Mouse (Mus musculus) adrenal gland, postnatal 10 days (tissue): Measurements from ENCODE around the gene Olfr904. TPM values are rescaled to one million over a fixed set of nuclear protein-coding genes. Genes with fewer than 3 reads are reported as not detected.

Source experiments
- DNase-seq: peaks from one replicate; pipeline ENCODE4 v3.0.0; 2021; ENCODE audit warnings: mixed read lengths
- long read RNA-seq, 2 experiments: library from polyadenylated mRNA; stranded (forward); transcript quantifications; one replicate each; pipeline ENCODE4 v2.0.0; 2021
- total RNA-seq, 2 experiments: library from RNA; stranded (reverse); gene quantifications; 2 replicates each; pipeline ENCODE4 v1.2.3; 2021

Olfr904 gene
- total RNA-seq = not detected
- long read RNA-seq, experiment 1 = 0 reads
- long read RNA-seq, experiment 2 = 0 reads

DNA sequence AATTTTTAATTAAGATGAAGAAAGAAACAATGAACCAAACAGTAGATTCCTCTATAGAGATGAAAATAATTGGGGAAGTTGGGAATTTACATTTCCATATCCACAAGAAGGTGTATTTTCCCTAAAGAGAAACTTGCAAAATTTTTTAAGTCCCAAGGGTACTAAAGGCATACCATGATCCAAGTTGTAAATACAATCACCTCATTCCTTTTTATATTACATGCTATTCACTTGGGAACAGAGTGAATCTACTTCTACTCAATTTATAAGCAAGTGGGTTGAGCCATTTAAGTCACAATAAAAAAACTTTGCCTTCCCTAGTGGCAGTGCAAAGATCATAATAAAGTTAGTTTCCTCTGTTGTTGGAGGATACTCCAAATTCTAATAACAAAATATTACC is at the start of gene Olfr904:
TSS of gene Olfr904 (plus strand) at position 301 of the 400 bp plus-strand sequence.
- no peak for DNase-seq

DNA sequence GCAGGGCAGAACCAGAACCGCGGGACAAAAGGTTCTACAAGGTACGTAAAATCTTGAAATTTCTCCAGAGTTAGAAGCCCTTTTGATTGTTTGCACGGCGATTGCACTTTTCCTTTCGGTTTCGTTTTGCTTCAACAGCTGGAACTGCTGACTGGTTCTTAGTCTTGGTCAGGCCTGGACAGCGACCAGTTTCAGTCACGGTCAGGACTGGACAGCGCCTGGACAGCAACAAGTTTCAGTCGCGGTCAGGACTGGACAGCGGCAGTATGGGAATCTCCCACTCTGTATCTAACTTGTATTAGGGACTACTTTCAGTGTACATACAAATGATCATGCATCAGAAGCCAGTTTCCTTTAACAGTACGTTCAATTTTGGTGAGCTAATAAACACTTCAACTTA is 49.4 kb upstream of the Olfr904 start:
- peak; percentile 20 for DNase-seq

DNA sequence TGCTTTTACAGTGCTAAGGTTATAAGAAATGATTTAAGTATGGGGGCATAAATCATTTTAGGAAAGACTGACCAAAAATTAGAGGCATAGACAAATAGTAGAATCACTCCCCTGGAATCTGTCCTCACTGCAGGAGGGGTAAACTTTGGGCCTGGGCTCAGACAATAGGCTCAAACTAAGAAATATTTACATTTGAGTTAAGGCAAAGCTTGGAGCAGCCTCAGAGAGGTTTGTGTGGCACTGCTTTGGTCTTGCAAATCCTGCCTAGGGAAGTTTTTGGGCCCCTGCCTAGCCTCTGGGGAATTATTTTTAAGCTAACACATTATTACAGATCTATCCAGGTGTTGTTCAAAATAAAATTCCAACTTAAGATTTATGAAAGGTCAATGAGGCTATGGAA is 39.1 kb upstream of the Olfr904 start:
- DNase-seq = no peak

DNA sequence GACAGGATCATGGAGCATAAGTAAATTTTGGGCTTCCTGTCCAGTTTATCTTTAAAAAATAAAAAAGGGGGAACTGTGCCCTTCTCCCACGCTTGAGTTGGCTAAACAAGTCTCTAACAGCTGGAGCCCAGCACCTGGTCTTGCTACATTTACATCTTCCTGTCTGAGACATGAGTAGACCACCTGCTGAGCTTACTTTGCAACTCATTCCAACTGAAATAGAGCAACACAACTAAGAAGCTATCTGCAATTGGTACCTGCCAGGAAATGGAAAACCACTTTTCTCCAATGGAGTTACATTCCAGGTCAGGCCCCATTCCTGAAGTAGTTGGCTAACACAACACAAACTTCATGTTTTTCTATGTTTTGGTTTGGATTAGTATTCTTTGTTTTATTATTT is 35.9 kb upstream of the Olfr904 start:
- no peak for DNase-seq

DNA sequence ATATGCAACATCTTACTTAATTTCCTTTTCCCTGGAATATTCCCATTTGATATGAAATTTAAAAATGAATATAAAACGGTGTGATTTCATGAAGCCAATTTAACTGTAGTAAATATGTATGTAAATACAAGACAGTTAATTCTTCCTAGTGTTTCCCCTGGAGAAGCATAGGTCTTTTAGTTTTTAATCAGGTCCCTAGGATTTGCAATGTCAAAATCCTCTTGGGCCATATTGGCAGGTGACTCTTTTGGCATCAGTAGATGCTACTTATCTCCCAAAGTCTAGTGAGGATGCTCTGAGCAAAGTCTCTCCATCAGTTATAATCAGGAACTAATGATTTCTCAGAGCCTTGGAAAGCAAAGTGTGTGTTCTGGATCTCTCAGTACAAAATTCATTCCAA is 33.8 kb upstream of the Olfr904 start, which contains the start of gene Olfr901:
TSS of gene Olfr901 (plus strand) at position 301 of the 400 bp plus-strand sequence.
- DNase-seq = no peak

DNA sequence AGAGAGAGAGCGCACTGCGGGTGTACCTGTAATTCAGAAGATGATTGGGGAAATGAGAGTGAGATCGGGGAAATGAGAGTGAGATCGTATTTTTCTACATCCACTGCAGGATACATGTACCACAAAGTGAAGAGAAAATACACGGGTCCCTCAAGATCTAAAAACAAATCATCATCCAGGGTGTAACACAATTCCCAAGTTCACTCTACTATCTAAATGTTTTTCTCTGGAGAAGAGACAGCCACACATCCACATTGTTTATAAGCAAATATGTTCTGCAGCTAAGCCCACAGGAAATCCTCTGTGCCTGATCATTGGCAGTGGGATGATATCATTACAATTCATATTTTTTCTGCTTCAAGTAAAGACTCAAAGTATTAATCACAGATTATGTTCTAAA is 15.6 kb upstream of the Olfr904 start, which contains the start of gene Olfr902:
TSS of gene Olfr902 (plus strand) at position 301 of the 400 bp plus-strand sequence.
- no peak for DNase-seq

DNA sequence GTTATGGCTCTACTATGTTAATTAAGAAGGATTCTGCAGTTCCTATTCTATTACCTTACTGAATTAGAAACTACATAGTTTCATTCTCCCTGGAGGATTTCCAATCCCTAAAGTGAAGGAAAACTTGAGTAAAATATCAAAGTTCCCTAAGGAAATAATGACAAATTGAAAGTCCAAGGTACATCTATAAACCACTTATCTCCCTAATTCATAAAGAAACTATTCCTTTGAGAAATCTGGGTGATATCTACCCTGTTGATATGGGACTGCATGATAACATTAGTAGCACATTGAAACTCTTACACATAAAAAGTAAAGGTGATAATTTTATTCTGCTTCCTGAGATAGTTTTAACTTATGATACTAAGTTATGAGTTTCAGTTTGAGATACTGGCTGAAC is 7.9 kb downstream of the Olfr904 start, which contains the start of gene Olfr905:
TSS of gene Olfr905 (plus strand) at position 301 of the 400 bp plus-strand sequence.
- no peak for DNase-seq

DNA sequence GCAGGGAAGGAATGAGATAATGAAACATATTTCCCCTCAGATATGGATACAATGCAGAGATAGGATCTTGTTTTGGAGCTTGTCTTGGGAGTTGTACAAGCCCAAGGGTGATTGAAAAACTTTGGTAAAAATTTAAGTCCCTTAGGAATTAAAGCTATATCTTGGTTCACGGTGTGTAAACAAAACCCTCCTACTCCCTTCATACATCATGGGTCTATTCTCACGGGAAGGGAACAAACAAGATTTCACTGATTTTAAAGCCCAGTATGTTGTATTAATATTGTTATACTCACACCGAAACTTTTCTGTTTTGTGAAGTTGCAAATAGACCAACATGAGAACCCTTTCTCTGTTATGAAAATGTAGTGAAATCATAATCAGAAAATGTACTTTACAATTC is 23.8 kb downstream of the Olfr904 start, which contains the start of gene Olfr906:
TSS of gene Olfr906 (plus strand) at position 301 of the 400 bp plus-strand sequence.
- DNase-seq = no peak

DNA sequence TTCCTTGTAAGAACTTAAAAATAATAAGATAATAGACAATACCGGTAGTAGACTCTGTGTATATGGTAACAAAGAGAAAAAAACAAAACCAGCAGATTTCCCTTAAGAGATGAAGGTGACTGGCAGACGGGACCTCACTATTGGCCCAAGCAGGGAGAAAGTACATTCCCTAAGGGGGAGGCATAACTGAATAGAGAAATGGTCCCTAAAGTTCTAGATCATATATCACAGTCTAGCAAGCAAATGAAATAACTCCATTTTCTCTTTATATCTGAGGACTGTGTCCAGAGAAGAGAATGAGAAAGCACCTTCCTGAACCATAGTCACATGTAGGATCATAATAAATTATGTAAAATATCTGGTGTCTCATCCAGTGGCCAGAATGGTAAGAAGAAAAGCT is 32.6 kb downstream of the Olfr904 start, which contains the start of gene Olfr907:
TSS of gene Olfr907 (plus strand) at position 301 of the 400 bp plus-strand sequence.
- no peak for DNase-seq

DNA sequence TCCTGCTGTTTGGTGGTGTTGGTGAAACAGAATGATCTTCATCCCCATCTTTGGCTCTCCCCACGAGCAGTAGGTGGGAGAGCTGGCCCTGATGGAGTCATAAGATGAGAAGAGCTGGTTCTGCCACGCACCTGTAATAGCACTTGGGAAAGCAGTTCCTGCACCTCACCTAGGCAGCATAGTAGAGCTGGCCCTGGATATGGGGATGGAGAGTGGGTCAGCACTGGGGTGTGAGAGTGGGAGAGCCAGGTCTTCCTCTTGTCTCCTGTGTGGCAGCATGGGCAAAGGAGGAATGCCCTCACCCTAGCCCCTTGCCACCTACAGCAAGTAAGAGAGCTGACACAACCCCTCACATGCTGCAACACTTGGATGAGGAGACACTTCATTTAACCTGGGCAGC is 49.4 kb downstream of the Olfr904 start:
- DNase-seq = no peak

Other genes with a start within 250 kb of the Olfr904 start
- not detected for gene Olfr894, start 245.1 kb upstream of the Olfr904 start, total RNA-seq
- gene Olfr143, start 210.4 kb upstream of the Olfr904 start, total RNA-seq = not detected
- gene Olfr895, start 195.3 kb upstream of the Olfr904 start, total RNA-seq = not detected
- not detected for gene Olfr896-ps1, start 172.0 kb upstream of the Olfr904 start, total RNA-seq
- gene Olfr25, start 134.1 kb upstream of the Olfr904 start, total RNA-seq = not detected
- gene Olfr898, start 114.7 kb upstream of the Olfr904 start, total RNA-seq = not detected
- gene Olfr250, start 96.2 kb upstream of the Olfr904 start, total RNA-seq = not detected
- gene Olfr251, start 86.1 kb upstream of the Olfr904 start, total RNA-seq = not detected
- gene Olfr147, start 61.4 kb upstream of the Olfr904 start, total RNA-seq = not detected
- gene Olfr901, start 33.7 kb upstream of the Olfr904 start, total RNA-seq = not detected
- not detected for gene Olfr902, start 15.5 kb upstream of the Olfr904 start, total RNA-seq
- gene Olfr905, start 8.0 kb downstream of the Olfr904 start, total RNA-seq = not detected
- not detected for gene Olfr906, start 23.9 kb downstream of the Olfr904 start, total RNA-seq
- not detected for gene Olfr907, start 32.7 kb downstream of the Olfr904 start, total RNA-seq
- not detected for gene Olfr911-ps1, start 58.4 kb downstream of the Olfr904 start, total RNA-seq
- not detected for gene Olfr910, start 74.7 kb downstream of the Olfr904 start, total RNA-seq
- gene Olfr912, start 117.0 kb downstream of the Olfr904 start, total RNA-seq = not detected
- gene Olfr913, start 129.6 kb downstream of the Olfr904 start, total RNA-seq = not detected
- gene Olfr914, start 142.0 kb downstream of the Olfr904 start, total RNA-seq = not detected
- gene Olfr916, start 196.7 kb downstream of the Olfr904 start, total RNA-seq = not detected
- gene Olfr917, start 202.7 kb downstream of the Olfr904 start, total RNA-seq = not detected
- gene Olfr918, start 211.5 kb downstream of the Olfr904 start, total RNA-seq = not detected
- gene Olfr919, start 240.5 kb downstream of the Olfr904 start, total RNA-seq = not detected